Mouse (Mus musculus): ENCODE results near the gene Cyb561d2. TPM values are rescaled to one million over a fixed set of nuclear protein-coding genes. Genes with fewer than 3 reads are reported as not detected.

The Cyb561d2 gene
- polyA plus RNA-seq, 1 experiment from 2014 or later, result 34.7 TPM

- H3K4me3 ChIP-seq (ENCODE audit: low read depth, low read length), result no peak overlapping the region
- H3K4me1 ChIP-seq (ENCODE audit: insufficient read depth, low read depth, low read length), result peaks cover 15% of the 10 kb centered on the region
- H3K4me2 ChIP-seq (replicated peaks; ENCODE audit: low read depth, low read length), result no peak overlapping the region
- ATAC-seq (no peak), DNase-seq (ENCODE audit: low spot score) (no peak)
- no peak overlapping the region for H3K27ac ChIP-seq (ENCODE audit: low read length)
- no peak overlapping the region for H3K9ac ChIP-seq (replicated peaks; ENCODE audit: low read depth)
- peaks cover 10% of the 10 kb centered on the region for H3K36me3 ChIP-seq (ENCODE audit: insufficient read depth, low read length)
- 86% methylated on average over 5 of the region's 5 CpGs for WGBS
- H3K27me3 ChIP-seq (replicated peaks; ENCODE audit: insufficient read depth, low read length), result no peaks in the 10 kb centered on the region
- TF ChIP-seq EP300 (IDR thresholded peaks at IDR 0.05) (no peak), CTCF (IDR thresholded peaks at IDR 0.05) (no peak)
- H3K9me3 ChIP-seq (ENCODE audit: low read length), result no peaks in the 10 kb centered on the region
Observed at GRCm38 (mm10) chr9:107586504-107586903, 44.5 kb upstream of the Cyb561d2 start.

GRCm38 (mm10) chr9:107583174-107583573, 41.2 kb upstream of the Cyb561d2 start:
- Histone ChIP-seq H3K9ac (replicated peaks; ENCODE audit: low read depth) (no peak overlapping the region), H3K4me3 (ENCODE audit: low read depth, low read length) (no peak overlapping the region), H3K9me3 (ENCODE audit: low read length) (no peaks in the 10 kb centered on the region), H3K36me3 (ENCODE audit: insufficient read depth, low read length) (no peaks in the 10 kb centered on the region), H3K27me3 (replicated peaks; ENCODE audit: insufficient read depth, low read length) (no peaks in the 10 kb centered on the region), H3K4me1 (ENCODE audit: insufficient read depth, low read depth, low read length) (peaks cover 7% of the 10 kb centered on the region), H3K27ac (ENCODE audit: low read length) (no peak overlapping the region), H3K4me2 (replicated peaks; ENCODE audit: low read depth, low read length) (no peak overlapping the region)
- DNase-seq (ENCODE audit: low spot score) (no peak), ATAC-seq (no peak)
- no peak for TF ChIP-seq CTCF (IDR thresholded peaks at IDR 0.05)
- TF ChIP-seq EP300 (IDR thresholded peaks at IDR 0.05), result no peak
- 90% methylated on average over 14 of the region's 14 CpGs for WGBS

- Histone ChIP-seq H3K36me3 (ENCODE audit: insufficient read depth, low read length) (no peaks in the 10 kb centered on the region), H3K4me2 (replicated peaks; ENCODE audit: low read depth, low read length) (no peak overlapping the region)
- WGBS, result 83% methylated on average over 7 of the region's 7 CpGs
Observed at GRCm38 (mm10) chr9:107582509-107583062, 40.6 kb upstream of the Cyb561d2 start.

GRCm38 (mm10) chr9:107581584-107581983, 39.6 kb upstream of the Cyb561d2 start:
- H3K4me1 ChIP-seq (ENCODE audit: insufficient read depth, low read depth, low read length), result peaks cover 4% of the 10 kb centered on the region
- H3K4me3 ChIP-seq (ENCODE audit: low read depth, low read length), result peak overlapping the region; percentile 60
- H3K36me3 ChIP-seq (ENCODE audit: insufficient read depth, low read length), result no peaks in the 10 kb centered on the region
- H3K27ac ChIP-seq (ENCODE audit: low read length), result peak overlapping the region; percentile 97
- no peaks in the 10 kb centered on the region for H3K27me3 ChIP-seq (replicated peaks; ENCODE audit: insufficient read depth, low read length)
- TF ChIP-seq CTCF (IDR thresholded peaks at IDR 0.05) (no peak), EP300 (IDR thresholded peaks at IDR 0.05) (no peak)
- no peak for DNase-seq (ENCODE audit: low spot score)
- H3K9ac ChIP-seq (replicated peaks; ENCODE audit: low read depth), result peak overlapping the region; percentile 85
- no peak for ATAC-seq
- 60% methylated on average over 4 of the region's 4 CpGs for WGBS
- no peaks in the 10 kb centered on the region for H3K9me3 ChIP-seq (ENCODE audit: low read length)
- H3K4me2 ChIP-seq (replicated peaks; ENCODE audit: low read depth, low read length), result peak overlapping the region; percentile 74

More at GRCm38 (mm10) chr9:107582509-107583062, 40.6 kb upstream of the Cyb561d2 start:
- TF ChIP-seq EP300 (IDR thresholded peaks at IDR 0.05), result no peak
- no peak for TF ChIP-seq CTCF (IDR thresholded peaks at IDR 0.05)
- no peak overlapping the region for H3K27ac ChIP-seq (ENCODE audit: low read length)
- H3K27me3 ChIP-seq (replicated peaks; ENCODE audit: insufficient read depth, low read length), result no peaks in the 10 kb centered on the region
- ATAC-seq (no peak), DNase-seq (ENCODE audit: low spot score) (no peak)
- no peak overlapping the region for H3K4me3 ChIP-seq (ENCODE audit: low read depth, low read length)
- no peaks in the 10 kb centered on the region for H3K9me3 ChIP-seq (ENCODE audit: low read length)
- H3K9ac ChIP-seq (replicated peaks; ENCODE audit: low read depth), result no peak overlapping the region
- H3K4me1 ChIP-seq (ENCODE audit: insufficient read depth, low read depth, low read length), result peaks cover 4% of the 10 kb centered on the region

GRCm38 (mm10) chr9:107580501-107581317, 38.7 kb upstream of the Cyb561d2 start, which contains the start of gene Hyal3:
Gene Hyal3, plus strand, starts transcription at chr9:107580818.
- no peaks in the 10 kb centered on the region for H3K36me3 ChIP-seq (ENCODE audit: insufficient read depth, low read length)
- TF ChIP-seq EP300 (IDR thresholded peaks at IDR 0.05) (peak; percentile 82), CTCF (IDR thresholded peaks at IDR 0.05) (no peak)
- no peaks in the 10 kb centered on the region for H3K27me3 ChIP-seq (replicated peaks; ENCODE audit: insufficient read depth, low read length)
- peak within 1 kb of the TSS; percentile 74 for H3K4me2 ChIP-seq (replicated peaks; ENCODE audit: low read depth, low read length)
- peaks cover 6% of the 10 kb centered on the region for H3K4me1 ChIP-seq (ENCODE audit: insufficient read depth, low read depth, low read length)
- no peaks in the 10 kb centered on the region for H3K9me3 ChIP-seq (ENCODE audit: low read length)
- DNase-seq (ENCODE audit: low spot score) (peak; percentile 98), ATAC-seq (peak; percentile 87)
- H3K27ac ChIP-seq (ENCODE audit: low read length), result peak within 1 kb of the TSS; percentile 97
- H3K9ac ChIP-seq (replicated peaks; ENCODE audit: low read depth), result peak within 1 kb of the TSS; percentile 85
- under 1% methylated on average over 32 of the region's 32 CpGs for WGBS
- H3K4me3 ChIP-seq (ENCODE audit: low read depth, low read length), result peak within 1 kb of the TSS; percentile 60

GRCm38 (mm10) chr9:107579023-107579900, 37.3 kb upstream of the Cyb561d2 start:
- H3K27me3 ChIP-seq (replicated peaks; ENCODE audit: insufficient read depth, low read length), result no peaks in the 10 kb centered on the region
- TF ChIP-seq EP300 (IDR thresholded peaks at IDR 0.05), result no peak
- no peak for TF ChIP-seq CTCF (IDR thresholded peaks at IDR 0.05)
- H3K9me3 ChIP-seq (ENCODE audit: low read length), result no peaks in the 10 kb centered on the region
- no peak overlapping the region; the same call in 1 of the 2 replicates for H3K27ac ChIP-seq (ENCODE audit: low read length)
- ATAC-seq, result no peak
- H3K36me3 ChIP-seq (ENCODE audit: insufficient read depth, low read length), result no peaks in the 10 kb centered on the region
- no peak overlapping the region for H3K4me2 ChIP-seq (replicated peaks; ENCODE audit: low read depth, low read length)
- 94% methylated on average over 14 of the region's 14 CpGs for WGBS
- H3K4me1 ChIP-seq (ENCODE audit: insufficient read depth, low read depth, low read length), result peaks cover 6% of the 10 kb centered on the region
- H3K4me3 ChIP-seq (ENCODE audit: low read depth, low read length), result no peak overlapping the region
- DNase-seq (ENCODE audit: low spot score), result peak; percentile 19
- H3K9ac ChIP-seq (replicated peaks; ENCODE audit: low read depth), result no peak overlapping the region
